Mouse (Mus musculus) neural tube, embryonic 15.5 days (tissue): ENCODE results near the gene Adgrl3. TPM values are rescaled to one million over a fixed set of nuclear protein-coding genes. Genes with fewer than 3 reads are reported as not detected.

Experiments used
- ATAC-seq: fragments of 200-750 bp; cut with Nextera tagmentation; 2 replicates; pipeline ENCODE4 v1.8.0; 2017; ENCODE audit warnings: mild to moderate bottlenecking, moderate TSS enrichment, moderate library complexity; ENCODE audit not compliant: low FRiP score
- H3K27ac ChIP-seq: fragments of 300-500 bp; sonication (generic); replicated peaks from 2 replicates; pipeline ENCODE4 v1.5.1; 2015; ENCODE audit warnings: mild to moderate bottlenecking, inconsistent platforms
- H3K27me3 ChIP-seq: fragments of 300-500 bp; sonication (generic); replicated peaks from 2 replicates; pipeline ENCODE4 v1.6.1; 2015; ENCODE audit warnings: inconsistent platforms
- H3K36me3 ChIP-seq: fragments of 300-500 bp; sonication (generic); 2 replicates; pipeline ENCODE4 v1.6.1; 2015; ENCODE audit warnings: inconsistent platforms
- H3K4me1 ChIP-seq: fragments of 300-500 bp; sonication (generic); 2 replicates; pipeline ENCODE4 v1.6.1; 2015; ENCODE audit warnings: inconsistent platforms
- H3K4me2 ChIP-seq: fragments of 300-500 bp; sonication (generic); 2 replicates; pipeline ENCODE4 v1.6.1; 2015; ENCODE audit warnings: inconsistent platforms, mild to moderate bottlenecking, moderate library complexity
- H3K4me3 ChIP-seq: fragments of 300-500 bp; sonication (generic); replicated peaks from 2 replicates; pipeline ENCODE4 v1.5.1; 2015; ENCODE audit warnings: mild to moderate bottlenecking, inconsistent platforms
- H3K9ac ChIP-seq: fragments of 300-500 bp; sonication (generic); replicated peaks from 2 replicates; pipeline ENCODE4 v1.6.1; 2015; ENCODE audit warnings: mild to moderate bottlenecking, inconsistent platforms
- H3K9me3 ChIP-seq: fragments of 300-500 bp; sonication (generic); replicated peaks from 2 replicates; pipeline ENCODE4 v1.6.1; 2016; ENCODE audit warnings: inconsistent platforms
- WGBS: fragments of 180-500 bp; shearing (Covaris S2); methylation state at CpG from one replicate; pipeline ENCODE4 v1.1.7; 2015; ENCODE audit warnings: mixed read lengths; 5-methylcytosine and 5-hydroxymethylcytosine counted together
- polyA plus RNA-seq: library from polyadenylated mRNA; unstranded; fragments of >200 nt; fragmentation: Nextera tagmentation; extraction: Ambion mirVana; gene quantifications from 2 replicates; pipeline ENCODE4 v1.2.1, GENCODE M21; 2015

Gene Adgrl3
- polyA plus RNA-seq, 1 experiment from 2014 or later, result 65.4 TPM

- no peaks in the 10 kb centered on the region for H3K27me3 ChIP-seq
- ATAC-seq, result no peak
- no peak overlapping the region for H3K4me3 ChIP-seq
- no peak overlapping the region for H3K4me2 ChIP-seq
- H3K36me3 ChIP-seq, result no peaks in the 10 kb centered on the region
- no peak overlapping the region for H3K27ac ChIP-seq
- H3K9me3 ChIP-seq, result no peaks in the 10 kb centered on the region
- no peak overlapping the region for H3K9ac ChIP-seq
- H3K4me1 ChIP-seq, result 0 out of 2 replicates have a peak, but pooled peaks cover 4% of the 10 kb centered on the region
- WGBS, result 90% methylated on average over 3 of the region's 3 CpGs
Observed at GRCm38 (mm10) chr5:81269689-81270088, 249.8 kb downstream of the Adgrl3 start.

DNA sequence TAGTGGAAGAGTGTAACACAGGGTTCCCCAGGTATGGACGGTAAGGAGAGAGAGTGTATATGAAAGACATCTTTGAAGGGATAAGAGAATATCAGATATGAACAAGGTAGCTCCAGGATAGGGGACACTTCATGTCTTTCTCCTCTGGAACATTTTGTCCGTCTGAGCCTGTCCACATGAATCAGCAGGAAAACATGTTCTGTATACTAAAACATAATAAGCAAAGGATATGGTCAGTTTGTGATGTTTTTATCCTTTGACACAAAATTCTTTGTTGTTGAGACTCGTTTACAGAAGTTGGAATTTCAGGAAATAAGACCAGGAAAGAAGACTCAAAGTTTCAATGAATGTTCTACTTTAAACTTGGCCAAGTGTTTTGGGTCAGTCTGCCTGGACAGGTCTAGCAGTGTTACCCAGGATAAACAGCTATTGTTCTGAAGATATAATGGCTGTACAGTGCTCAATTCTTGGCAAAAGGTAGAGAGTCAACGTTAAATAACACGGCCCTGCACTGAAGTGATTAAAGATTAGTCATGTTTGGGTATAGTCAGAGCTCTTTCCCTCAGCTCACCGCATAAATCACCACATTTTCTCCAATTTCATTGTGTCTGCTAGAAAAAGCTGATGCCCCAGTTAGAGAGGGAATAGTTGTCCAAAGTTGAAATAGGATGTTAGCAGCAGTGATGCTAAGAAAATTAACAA, 255.6 kb downstream of the Adgrl3 start:
- no peak overlapping the region for H3K9ac ChIP-seq
- no peak overlapping the region for H3K27ac ChIP-seq
- WGBS, result 60% methylated on average over 6 of the region's 6 CpGs
- H3K4me1 ChIP-seq, result 0 out of 2 replicates have a peak, but pooled peaks cover 4% of the 10 kb centered on the region
- H3K9me3 ChIP-seq, result no peaks in the 10 kb centered on the region
- H3K4me3 ChIP-seq, result no peak overlapping the region
- H3K27me3 ChIP-seq, result no peaks in the 10 kb centered on the region
- 0 out of 2 replicates have a peak, but pooled peaks have one; percentile 21 for ATAC-seq
- H3K36me3 ChIP-seq, result no peaks in the 10 kb centered on the region
- no peak overlapping the region for H3K4me2 ChIP-seq

DNA sequence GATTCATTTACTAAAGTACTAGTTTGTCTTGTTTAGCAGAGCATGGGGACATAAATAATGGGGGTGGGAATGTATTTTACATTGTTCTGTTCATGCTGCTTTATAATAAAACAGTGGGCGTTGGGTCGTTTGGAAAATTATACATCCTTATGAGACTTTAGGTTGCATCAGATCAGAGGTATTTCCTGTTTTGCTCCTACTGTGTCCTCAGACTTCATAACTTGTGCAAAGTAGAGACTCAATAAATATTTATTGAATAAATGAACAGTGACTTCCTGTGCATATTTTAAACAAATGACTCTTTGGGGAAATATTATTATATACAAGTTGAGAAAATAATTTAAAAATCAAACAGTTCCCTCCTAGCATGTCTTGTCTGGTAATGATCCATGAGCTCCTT, 259.3 kb downstream of the Adgrl3 start:
- H3K9me3 ChIP-seq, result no peaks in the 10 kb centered on the region
- H3K27ac ChIP-seq, result no peak overlapping the region
- no peak overlapping the region for H3K4me2 ChIP-seq
- no peak overlapping the region for H3K4me3 ChIP-seq
- WGBS, result 64% methylated on average over 2 of the region's 2 CpGs
- H3K27me3 ChIP-seq, result no peaks in the 10 kb centered on the region
- H3K4me1 ChIP-seq, result no peaks in the 10 kb centered on the region
- ATAC-seq, result no peak
- no peak overlapping the region for H3K9ac ChIP-seq
- H3K36me3 ChIP-seq, result no peaks in the 10 kb centered on the region

DNA sequence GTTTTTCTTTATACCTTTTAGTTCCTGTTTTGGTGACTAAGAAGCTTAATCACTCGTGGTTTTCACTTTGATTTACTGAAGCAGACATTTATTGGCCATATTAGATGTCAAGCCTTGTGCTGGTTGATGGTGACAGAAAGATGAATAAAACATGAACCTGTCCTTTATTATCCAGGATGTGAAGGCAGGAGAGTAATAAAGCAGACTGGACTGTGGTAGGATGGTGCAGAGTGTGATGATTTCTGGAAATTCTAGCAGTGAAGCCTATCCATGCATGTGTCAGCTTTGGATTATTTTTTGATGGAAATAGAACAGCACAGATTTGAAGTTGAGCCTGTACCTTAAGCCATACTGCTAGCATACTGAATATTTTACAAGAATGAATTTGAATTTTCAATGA, 265.7 kb downstream of the Adgrl3 start:
- H3K4me3 ChIP-seq, result no peak overlapping the region
- H3K4me2 ChIP-seq, result no peak overlapping the region
- no peaks in the 10 kb centered on the region for H3K9me3 ChIP-seq
- no peak for ATAC-seq
- no peaks in the 10 kb centered on the region for H3K27me3 ChIP-seq
- no peaks in the 10 kb centered on the region for H3K4me1 ChIP-seq
- no peak overlapping the region for H3K27ac ChIP-seq
- no peak overlapping the region for H3K9ac ChIP-seq
- 7% methylated on average over 1 of the region's 1 CpGs for WGBS
- no peaks in the 10 kb centered on the region for H3K36me3 ChIP-seq

- Histone ChIP-seq H3K27ac (no peak overlapping the region), H3K27me3 (no peaks in the 10 kb centered on the region), H3K4me1 (no peaks in the 10 kb centered on the region), H3K4me3 (no peak overlapping the region), H3K4me2 (no peak overlapping the region), H3K36me3 (no peaks in the 10 kb centered on the region), H3K9me3 (no peaks in the 10 kb centered on the region), H3K9ac (no peak overlapping the region)
- no peak for ATAC-seq
Observed at GRCm38 (mm10) chr5:81301874-81302273, 281.9 kb downstream of the Adgrl3 start.

GRCm38 (mm10) chr5:81317406-81318112, 297.6 kb downstream of the Adgrl3 start:
- WGBS, result 95% methylated on average over 3 of the region's 3 CpGs
- Histone ChIP-seq H3K36me3 (no peaks in the 10 kb centered on the region), H3K9ac (no peak overlapping the region), H3K27ac (no peak overlapping the region), H3K4me2 (no peak overlapping the region), H3K4me1 (no peaks in the 10 kb centered on the region), H3K4me3 (no peak overlapping the region), H3K9me3 (no peaks in the 10 kb centered on the region), H3K27me3 (no peaks in the 10 kb centered on the region)
- ATAC-seq, result no peak

DNA sequence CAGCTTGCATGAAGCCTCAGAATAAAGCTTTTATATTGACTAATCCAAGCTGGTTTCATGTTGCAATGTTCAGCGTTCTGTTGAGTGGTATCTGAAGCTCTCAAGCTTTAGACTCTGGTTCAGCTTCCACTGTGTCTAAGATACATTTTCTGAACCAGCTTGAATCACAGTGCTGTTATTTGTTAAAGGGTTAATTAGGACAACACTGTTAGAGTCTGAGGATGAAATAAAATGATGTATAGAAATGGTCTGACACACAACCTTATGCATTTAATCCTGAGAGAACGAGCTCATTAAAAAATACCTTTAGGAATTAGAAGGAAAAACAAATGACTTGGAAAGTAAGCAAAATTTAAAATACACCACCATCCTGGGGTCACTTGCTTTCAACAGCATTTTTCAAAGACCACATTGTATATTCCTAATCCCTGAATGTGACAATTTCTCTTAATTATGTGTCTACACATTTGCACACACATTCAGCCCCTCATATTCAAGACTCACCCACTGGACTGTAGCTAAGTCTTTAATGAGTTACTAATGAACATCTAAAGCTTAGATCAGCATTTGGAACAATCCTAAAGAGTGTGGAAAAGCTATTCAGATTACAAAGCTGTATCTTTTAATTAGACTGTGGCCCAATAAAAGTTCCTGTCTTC, 301.5 kb downstream of the Adgrl3 start:
- Histone ChIP-seq H3K4me1 (no peaks in the 10 kb centered on the region), H3K36me3 (no peaks in the 10 kb centered on the region)
- WGBS, result 82% methylated on average over 2 of the region's 2 CpGs

GRCm38 (mm10) chr5:81322064-81322463, 302.1 kb downstream of the Adgrl3 start:
- WGBS, result 89% methylated on average over 4 of the region's 4 CpGs

More for the DNA sequence above, 301.5 kb downstream of the Adgrl3 start:
- Histone ChIP-seq H3K4me3 (no peak overlapping the region), H3K9me3 (no peaks in the 10 kb centered on the region), H3K4me2 (no peak overlapping the region), H3K27ac (no peak overlapping the region), H3K27me3 (no peaks in the 10 kb centered on the region), H3K9ac (no peak overlapping the region)
- ATAC-seq, result no peak

GRCm38 (mm10) chr5:81326916-81327315, 307.0 kb downstream of the Adgrl3 start:
- Histone ChIP-seq H3K9me3 (no peaks in the 10 kb centered on the region), H3K36me3 (no peaks in the 10 kb centered on the region), H3K9ac (no peak overlapping the region), H3K4me3 (no peak overlapping the region), H3K4me1 (peaks cover 5% of the 10 kb centered on the region; the same call in 1 of the 2 replicates), H3K27me3 (no peaks in the 10 kb centered on the region), H3K4me2 (no peak overlapping the region), H3K27ac (no peak overlapping the region)
- WGBS, result 85% methylated on average over 4 of the region's 4 CpGs
- ATAC-seq, result no peak

More at GRCm38 (mm10) chr5:81322064-81322463, 302.1 kb downstream of the Adgrl3 start:
- H3K9me3 ChIP-seq, result no peaks in the 10 kb centered on the region
- H3K4me1 ChIP-seq, result no peaks in the 10 kb centered on the region
- H3K27ac ChIP-seq, result no peak overlapping the region
- ATAC-seq, result no peak
- H3K36me3 ChIP-seq, result no peaks in the 10 kb centered on the region
- no peak overlapping the region for H3K4me2 ChIP-seq
- no peaks in the 10 kb centered on the region for H3K27me3 ChIP-seq
- no peak overlapping the region for H3K4me3 ChIP-seq
- no peak overlapping the region for H3K9ac ChIP-seq

DNA sequence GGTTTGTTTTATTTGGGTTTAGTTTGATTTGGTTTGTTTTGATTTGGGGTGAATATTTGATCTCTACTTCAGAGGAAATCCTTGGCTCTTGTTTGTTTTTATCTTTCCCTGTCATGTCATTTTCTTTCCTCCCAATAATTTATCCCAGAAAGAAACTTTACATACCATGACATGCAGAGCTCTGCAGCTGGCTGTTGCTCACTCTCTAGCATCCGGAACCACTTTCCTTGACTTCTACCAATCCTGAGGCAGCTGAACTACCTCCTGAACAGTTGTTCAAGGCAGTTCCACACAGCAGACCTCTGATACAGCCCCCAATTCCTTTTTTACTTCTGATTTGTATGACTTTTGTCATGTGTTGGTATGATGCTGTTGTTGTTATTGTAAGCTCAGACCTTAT, 307.5 kb downstream of the Adgrl3 start:
- H3K4me1 ChIP-seq, result peaks cover 5% of the 10 kb centered on the region; the same call in 1 of the 2 replicates
- 89% methylated on average over 1 of the region's 1 CpGs for WGBS
- no peaks in the 10 kb centered on the region for H3K36me3 ChIP-seq
- ATAC-seq, result no peak
- H3K27me3 ChIP-seq, result no peaks in the 10 kb centered on the region
- H3K4me2 ChIP-seq, result no peak overlapping the region
- H3K9me3 ChIP-seq, result no peaks in the 10 kb centered on the region
- no peak overlapping the region for H3K9ac ChIP-seq
- no peak overlapping the region for H3K4me3 ChIP-seq
- no peak overlapping the region for H3K27ac ChIP-seq

DNA sequence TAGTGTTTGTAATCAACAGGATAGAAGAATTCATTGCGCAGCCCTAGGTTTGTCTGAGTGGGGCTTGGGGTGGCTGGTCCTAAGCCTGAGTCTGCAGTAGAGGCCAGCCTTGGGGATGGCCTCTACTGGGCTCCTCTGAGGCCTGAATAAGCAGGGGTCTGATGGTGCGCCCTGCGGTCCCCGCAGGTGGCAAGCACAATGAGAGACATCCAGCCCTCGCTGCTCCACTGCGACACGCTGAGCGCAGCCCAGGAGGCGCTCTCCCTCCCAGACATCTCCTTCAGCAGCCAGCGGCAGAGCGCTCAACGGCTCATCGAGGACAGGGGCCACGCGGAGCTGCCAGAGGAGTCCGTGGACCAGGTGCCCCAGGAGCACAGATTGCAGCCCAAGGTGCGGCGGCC, 309.6 kb downstream of the Adgrl3 start:
- Histone ChIP-seq H3K4me3 (no peak overlapping the region), H3K27me3 (no peaks in the 10 kb centered on the region), H3K4me1 (peaks cover 5% of the 10 kb centered on the region; the same call in 1 of the 2 replicates), H3K27ac (no peak overlapping the region), H3K9ac (no peak overlapping the region), H3K4me2 (peak overlapping the region; percentile 8; the same call in 1 of the 2 replicates), H3K36me3 (no peaks in the 10 kb centered on the region), H3K9me3 (no peaks in the 10 kb centered on the region)
- ATAC-seq, result 0 out of 2 replicates have a peak, but pooled peaks have one; percentile 28
- 25% methylated on average over 18 of the region's 18 CpGs for WGBS
